In the genomic region with DNA sequence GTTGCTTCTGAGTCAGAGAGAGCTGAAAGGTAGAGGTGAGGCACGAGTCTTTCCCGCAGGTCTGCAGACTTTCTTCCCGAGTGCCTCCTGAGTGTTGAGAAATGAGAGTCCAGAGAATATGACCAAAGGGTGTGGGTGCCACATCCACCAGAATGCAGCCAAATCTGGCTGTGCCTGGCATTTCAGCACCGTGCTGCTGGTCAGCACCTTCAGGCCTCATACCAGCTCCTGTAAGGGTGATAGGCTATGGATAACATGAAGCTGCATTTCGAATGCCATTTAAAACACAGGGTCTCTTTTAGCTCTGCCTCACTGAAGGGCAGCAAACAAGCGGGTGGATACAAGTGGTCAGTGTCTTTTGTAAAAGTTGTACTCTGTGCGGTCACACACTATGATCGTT, we compare ENCODE assay signal across 12 mouse cellular contexts. TPM values are rescaled to one million over a fixed set of nuclear protein-coding genes. Genes with fewer than 3 reads are reported as not detected.
DNase-seq lines count a peak whose midpoint lies in the region; ATAC-seq lines count a peak whose summit lies in the region.
"Had no signal": no experiment of that assay in that cellular context is flagged by ENCODE, and none has a peak within 500 bp of the region (broad histone marks: within the 10 kb centered on the region; RNA-seq: fewer than 3 reads in every experiment).

No protein-coding gene starts in this region.

- no peak for ATAC-seq in heart, embryonic 11.5 days (replicated peaks; ENCODE audit: insufficient number of reproducible peaks, low FRiP score, low TSS enrichment)
- no peak for ATAC-seq in embryonic facial prominence, embryonic 14.5 days (ENCODE audit: low read depth)
- ATAC-seq in megakaryocyte-erythroid progenitor cell, adult 5-6 weeks (replicated peaks; ENCODE audit: low FRiP score, low TSS enrichment, poor library complexity, severe bottlenecking) = no peak
- ATAC-seq: liver, embryonic 12.5 days had no signal

- H3K27me3 ChIP-seq in heart, embryonic 11.5 days (ENCODE audit: control insufficient read depth, insufficient read depth, low read length) = no peaks in the 10 kb centered on the region
- no peaks in the 10 kb centered on the region for H3K27me3 ChIP-seq in embryonic facial prominence, embryonic 14.5 days (replicated peaks; ENCODE audit: control insufficient read depth, insufficient read depth, low read length)
- H3K27me3 ChIP-seq: liver, embryonic 12.5 days; megakaryocyte, embryonic 14.5 days; stomach, embryonic 15.5 days had no signal

- no peaks in the 10 kb centered on the region for H3K36me3 ChIP-seq in heart, embryonic 11.5 days (ENCODE audit: control insufficient read depth, insufficient read depth, low read length)
- no peaks in the 10 kb centered on the region for H3K36me3 ChIP-seq in embryonic facial prominence, embryonic 14.5 days (ENCODE audit: control insufficient read depth, insufficient read depth, low read length)
- H3K36me3 ChIP-seq: liver, embryonic 12.5 days; stomach, embryonic 15.5 days had no signal

- H3K4me3 ChIP-seq in heart, embryonic 11.5 days (ENCODE audit: low read depth, low read length) = no peak overlapping the region
- no peak overlapping the region for H3K4me3 ChIP-seq in embryonic facial prominence, embryonic 14.5 days (ENCODE audit: low read depth, low read length)
- H3K4me3 ChIP-seq: liver, embryonic 12.5 days; megakaryocyte, embryonic 14.5 days; stomach, embryonic 15.5 days had no signal

- DNase-seq in heart, postnatal 4 days = peak; percentile 15
- peak; percentile 6 for DNase-seq in ovary, postnatal 14 days (ENCODE audit: low spot score)
- DNase-seq in ovary, adult 18-20 months (ENCODE audit: low spot score) = no peak
- peak; percentile 46 for DNase-seq in embryonic facial prominence, embryonic 14.5 days (ENCODE audit: low spot score)
- peak; percentile 38 for DNase-seq in retina, embryonic 14.5 days (ENCODE audit: low spot score)
- no peak for DNase-seq in left cerebral cortex, postnatal 4 days

- H3K27ac ChIP-seq in heart, embryonic 11.5 days (ENCODE audit: low read depth, low read length) = no peak overlapping the region
- no peak overlapping the region for H3K27ac ChIP-seq in embryonic facial prominence, embryonic 14.5 days (replicated peaks; ENCODE audit: low read depth, low read length)
- H3K27ac ChIP-seq: liver, embryonic 12.5 days; stomach, embryonic 15.5 days had no signal

- 69% methylated on average over 8 of the region's 8 CpGs for WGBS in heart, embryonic 11.5 days (ENCODE audit: insufficient replicate concordance)
- WGBS in embryonic facial prominence, embryonic 14.5 days = 65% methylated on average over 8 of the region's 8 CpGs

- no peaks in the 10 kb centered on the region for H3K4me1 ChIP-seq in heart, embryonic 11.5 days (ENCODE audit: control insufficient read depth, insufficient read depth, low read length)
- H3K4me1 ChIP-seq in embryonic facial prominence, embryonic 14.5 days (ENCODE audit: control insufficient read depth, insufficient read depth, low read length) = no peaks in the 10 kb centered on the region
- H3K4me1 ChIP-seq: liver, embryonic 12.5 days; megakaryocyte, embryonic 14.5 days; stomach, embryonic 15.5 days had no signal

- intact Hi-C loops in left cerebral cortex, postnatal 4 days (cut with DNase I) = no loop called here

- no peak overlapping the region for H3K9ac ChIP-seq in heart, embryonic 11.5 days (ENCODE audit: low read depth, low read length)
- H3K9ac ChIP-seq in embryonic facial prominence, embryonic 14.5 days (ENCODE audit: low read depth, low read length) = no peak overlapping the region
- H3K9ac ChIP-seq: liver, embryonic 12.5 days; stomach, embryonic 15.5 days had no signal

- H3K4me2 ChIP-seq in heart, embryonic 11.5 days = no peak overlapping the region
- H3K4me2 ChIP-seq in embryonic facial prominence, embryonic 14.5 days (ENCODE audit: low read depth, low read length) = no peak overlapping the region
- H3K4me2 ChIP-seq: liver, embryonic 12.5 days; stomach, embryonic 15.5 days had no signal

- H3K9me3 ChIP-seq in heart, embryonic 11.5 days (replicated peaks; ENCODE audit: control insufficient read depth, low read length) = no peaks in the 10 kb centered on the region
- H3K9me3 ChIP-seq in embryonic facial prominence, embryonic 14.5 days (ENCODE audit: control insufficient read depth, low read length) = no peaks in the 10 kb centered on the region
- H3K9me3 ChIP-seq: stomach, embryonic 15.5 days had no signal

RNA-seq across cellular contexts. Expression of gene Lmo3, which starts 1.5 kb away (rescaled TPM):
- under 1 TPM; 0.19 to 0.34 TPM for total RNA-seq in heart, postnatal 4 days (2021)
- 1.0 and 1.8 TPM in 2 replicates for polyA plus RNA-seq in heart, embryonic 11.5 days (2014; fragmentation: Nextera tagmentation; extraction: Ambion mirVana)
- 2.5 and 3.7 TPM in 2 replicates for polyA plus RNA-seq in embryonic facial prominence, embryonic 14.5 days (2014; fragmentation: Nextera tagmentation; extraction: Ambion mirVana)
- not detected in 2 replicates for total RNA-seq in megakaryocyte-erythroid progenitor cell, adult 5-6 weeks (2014; fragmentation: Nextera tagmentation)
- total RNA-seq in megakaryocyte-erythroid progenitor cell, adult 5-6 weeks (2017) = not detected in 2 replicates
- total RNA-seq in left cerebral cortex, postnatal 4 days (2021) = 100 to 1,000 TPM; 246 to 262 TPM
- total RNA-seq: common myeloid progenitor, adult 5-6 weeks had no signal

Comparison
In these comparisons a context has a peak if more than half of its experiments do, and no peak if none do; other contexts are left out.
1. DNase-seq: peak in heart, postnatal 4 days (single experiment), ovary, postnatal 14 days (single experiment), embryonic facial prominence, embryonic 14.5 days (single experiment) and retina, embryonic 14.5 days (single experiment); none in ovary, adult 18-20 months (single experiment) and left cerebral cortex, postnatal 4 days (single experiment).
2. RNA of gene Lmo3, which starts 1.5 kb away (total RNA-seq): 246 to 262 TPM in left cerebral cortex, postnatal 4 days; 0.19 to 0.34 TPM in heart, postnatal 4 days and not detected in megakaryocyte-erythroid progenitor cell, adult 5-6 weeks; every median in the first group is over 100 times any median in the second.